Mouse (Mus musculus): Measurements from ENCODE around the gene Dhx9.
"Not testable (repeated sequence)": the region's sequence is repeated elsewhere in the genome, so short reads cannot be mapped to it uniquely, and the experiment has no call there.

Gene Dhx9

GRCm38 (mm10) chr1:153424271-153424670, 63.2 kb downstream of the Dhx9 start:
- no peak for DNase-seq (ENCODE audit: low spot score in 2 of 2)

- DNase-seq (ENCODE audit: low spot score in 2 of 2), result not testable (repeated sequence)
Measured at GRCm38 (mm10) chr1:153417805-153418204, 69.7 kb downstream of the Dhx9 start.

- DNase-seq (ENCODE audit: low spot score in 2 of 2), result not testable (repeated sequence)
Measured at GRCm38 (mm10) chr1:153416271-153416832, 71.1 kb downstream of the Dhx9 start.

GRCm38 (mm10) chr1:153415742-153416141, 71.7 kb downstream of the Dhx9 start:
- DNase-seq (ENCODE audit: low spot score in 2 of 2), result not testable (repeated sequence)

DNA sequence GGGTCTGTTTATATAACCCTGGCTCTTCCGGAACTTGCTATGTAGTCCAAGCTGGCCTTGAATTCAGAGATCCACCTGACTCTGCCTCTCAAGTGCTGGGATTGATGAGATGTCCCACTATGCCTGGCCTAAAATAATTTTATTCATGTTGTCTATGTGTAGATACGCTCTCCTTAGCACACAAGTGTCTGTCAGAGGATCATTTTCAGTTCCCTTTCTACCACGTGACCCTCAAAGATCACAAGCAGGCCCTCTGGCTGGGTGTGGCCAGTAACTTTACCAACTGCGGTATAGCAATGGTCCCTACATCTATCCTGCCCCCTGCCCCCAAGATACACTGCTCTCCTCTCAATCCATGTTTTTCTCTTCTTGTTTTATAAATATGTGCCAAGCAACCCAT, 72.5 kb downstream of the Dhx9 start:
- DNase-seq (ENCODE audit: low spot score in 2 of 2), result no peak

DNA sequence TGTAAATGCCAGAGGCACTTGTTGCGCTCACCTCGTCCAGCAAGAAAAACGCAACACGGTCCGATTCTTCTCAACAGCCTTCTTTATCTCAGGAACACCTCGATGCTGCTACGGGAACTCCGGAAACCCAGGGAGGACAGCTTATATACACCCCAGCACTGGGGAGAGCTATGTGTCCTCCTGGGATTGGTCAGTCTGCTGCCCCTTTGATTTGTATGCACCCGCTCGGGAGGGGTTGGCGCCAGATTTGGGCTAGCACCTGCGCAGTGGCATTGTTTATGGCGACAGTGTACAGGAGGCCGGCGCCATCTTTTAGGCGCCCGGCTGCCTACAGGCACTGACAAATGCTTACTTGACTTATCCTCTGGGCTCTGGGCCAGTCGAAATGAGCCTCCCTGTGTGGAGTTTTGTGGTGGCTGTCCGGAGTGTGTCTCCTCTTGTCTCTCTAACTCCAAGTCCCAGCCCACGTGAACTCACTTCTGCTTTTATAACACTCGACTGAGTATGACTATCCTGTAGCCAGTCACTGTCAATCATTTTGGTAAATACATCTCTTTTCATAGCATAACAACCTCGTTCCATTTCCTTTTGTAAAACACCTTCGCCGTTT, 73.2 kb downstream of the Dhx9 start:
- DNase-seq (ENCODE audit: low spot score in 2 of 2), result peak; percentile 42 to 52

DNA sequence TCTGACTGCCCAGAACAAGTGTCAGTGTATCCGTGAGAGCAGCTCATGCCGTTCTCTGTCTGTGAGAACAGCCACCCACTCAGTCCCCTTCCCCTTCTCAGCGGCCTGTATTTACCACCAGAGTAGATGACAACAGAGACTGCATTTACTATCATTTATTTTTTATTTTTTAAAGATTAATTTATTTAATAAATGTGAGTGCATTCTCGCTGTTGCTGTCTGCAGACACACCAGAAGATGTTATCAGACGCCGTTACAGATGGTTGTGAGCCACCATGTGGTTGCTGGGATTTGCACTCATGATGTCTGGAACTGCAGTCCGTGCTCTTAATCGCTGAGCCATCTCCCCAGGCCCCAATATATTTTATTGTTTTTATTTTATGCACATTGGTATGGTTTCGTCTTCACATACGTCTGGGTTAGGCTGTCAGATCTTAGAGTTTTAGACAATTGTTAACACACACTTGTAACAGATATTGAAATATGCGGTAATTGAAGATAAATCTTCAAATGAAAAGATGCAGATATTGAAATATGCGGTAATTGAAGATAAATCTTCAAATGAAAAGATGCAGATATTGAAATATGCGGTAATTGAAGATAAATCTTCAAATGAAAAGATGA, 74.0 kb downstream of the Dhx9 start:
- DNase-seq (ENCODE audit: low spot score in 2 of 2), result not testable (repeated sequence)

DNA sequence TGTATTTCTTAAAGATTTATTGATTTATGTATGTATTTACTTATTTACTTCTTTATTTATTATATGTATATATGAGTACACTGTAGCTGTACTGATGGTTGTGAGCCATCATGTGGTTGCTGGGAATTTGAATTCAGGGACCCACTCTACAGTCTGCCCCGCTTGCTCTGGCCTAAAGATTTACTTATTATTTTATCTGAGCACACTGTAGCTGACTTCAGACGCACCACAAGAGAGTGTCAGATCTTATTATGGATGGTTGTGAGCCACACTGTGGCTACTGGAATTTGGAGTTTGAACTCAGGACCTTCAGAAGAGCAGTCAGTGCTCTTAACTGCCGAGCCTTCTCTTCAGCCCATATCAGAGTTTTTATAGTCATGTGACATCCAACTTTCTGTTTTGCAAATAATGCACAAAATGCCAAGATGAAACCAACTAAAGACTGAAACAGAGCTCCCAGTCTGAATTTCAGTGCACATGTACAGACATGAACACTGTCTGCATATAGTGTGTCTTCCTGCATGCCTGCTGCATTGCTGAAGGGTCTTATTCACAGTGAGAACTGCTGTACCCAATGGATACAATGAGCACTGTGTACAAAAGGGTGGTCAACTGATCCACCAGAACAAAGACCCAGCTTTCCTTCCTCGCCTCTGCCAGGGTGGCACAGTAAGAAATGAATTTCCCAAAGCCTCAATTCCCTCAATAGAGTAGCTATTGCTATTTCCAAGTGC, 74.6 kb downstream of the Dhx9 start:
- DNase-seq (ENCODE audit: low spot score in 2 of 2), result not testable (repeated sequence)

- DNase-seq (ENCODE audit: low spot score in 2 of 2), result no peak
Measured at GRCm38 (mm10) chr1:153411723-153412122, 75.7 kb downstream of the Dhx9 start.

GRCm38 (mm10) chr1:153410915-153411314, 76.5 kb downstream of the Dhx9 start:
- DNase-seq (ENCODE audit: low spot score in 2 of 2), result not testable (repeated sequence)

DNA sequence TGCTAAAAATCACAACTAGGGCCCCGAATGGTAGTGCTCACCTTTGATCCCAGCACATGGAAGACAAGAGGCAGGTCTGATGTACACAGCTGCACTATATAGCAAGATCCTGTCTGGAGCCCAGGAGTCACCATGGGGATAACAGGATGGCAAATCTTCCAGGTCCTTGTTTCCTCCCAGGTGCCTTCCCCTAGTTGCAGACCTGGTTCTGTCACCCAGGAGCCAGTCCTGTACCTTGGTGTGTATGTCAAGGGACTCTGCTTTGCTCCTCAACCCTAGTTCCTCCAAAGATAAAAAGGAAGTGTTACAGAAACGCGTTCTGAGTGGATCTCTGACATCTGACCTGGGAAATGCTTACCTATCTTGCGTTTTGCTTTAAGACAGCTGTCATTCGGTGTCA, 79.2 kb downstream of the Dhx9 start:
- not testable (repeated sequence) for DNase-seq (ENCODE audit: low spot score in 2 of 2)

GRCm38 (mm10) chr1:153407641-153408040, 79.8 kb downstream of the Dhx9 start:
- not testable (repeated sequence) for DNase-seq (ENCODE audit: low spot score in 2 of 2)
